ENCODE assay signal across 8 mouse cellular contexts in the genomic region with DNA sequence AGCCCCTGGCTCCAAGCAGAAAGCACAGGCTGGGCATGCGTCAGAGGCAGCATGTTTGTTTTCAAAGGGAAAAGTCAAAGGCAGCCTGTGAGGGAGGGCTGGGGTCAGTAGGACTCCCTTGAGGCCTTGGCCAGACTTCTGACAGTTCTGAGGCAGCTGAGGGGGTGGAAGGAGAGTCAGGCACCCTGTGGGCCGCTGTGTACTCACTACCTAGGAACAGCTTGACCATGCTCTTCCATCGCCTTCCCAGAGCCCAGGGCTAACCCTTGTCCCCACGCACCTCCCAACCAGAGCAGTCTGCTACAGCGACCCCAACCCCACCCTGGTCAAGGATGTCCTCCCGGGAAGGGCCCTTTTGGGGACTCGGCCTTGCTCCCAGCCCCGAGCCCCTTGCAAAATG. TPM values are rescaled to one million over a fixed set of nuclear protein-coding genes. Genes with fewer than 3 reads are reported as not detected.
DNase-seq lines count a peak whose midpoint lies in the region; ATAC-seq and TF ChIP-seq lines count a peak whose summit lies in the region.

No protein-coding gene starts in this region.

- peak overlapping the region; percentile 99 for H3K4me2 ChIP-seq in liver, embryonic 14.5 days (ENCODE audit: low read depth)

- no peak for DNase-seq in spleen, adult 2 months (ENCODE audit: low read depth in 1 of 2, low spot score in 2 of 2)
- DNase-seq in spleen, postnatal 14 days (ENCODE audit: low spot score in 2 of 2): no peak
- peak; percentile 34 for DNase-seq in heart, postnatal 4 days
- no peak for DNase-seq in liver, embryonic 14.5 days (ENCODE audit: low read depth in 3 of 3, low spot score in 3 of 3)
- no peak for DNase-seq in urinary bladder, adult 18-20 months (ENCODE audit: low spot score in 2 of 2)
- DNase-seq in left cerebral cortex, postnatal 14 days (ENCODE audit: low spot score in 2 of 2): no peak
- no peak for DNase-seq in frontal cortex, postnatal 10 days (ENCODE audit: low spot score in 2 of 2)

- H3K4me1 ChIP-seq in spleen, adult 2 months (ENCODE audit: control insufficient read depth, insufficient read depth, insufficient read length): peaks cover 9% of the 10 kb centered on the region
- peaks cover 7 to 14% of the 10 kb centered on the region in 2 experiments for H3K4me1 ChIP-seq in liver, embryonic 14.5 days (replicated peaks; ENCODE audit: control insufficient read depth in 2 of 2, insufficient read depth in 2 of 2, low read length in 1 of 2)
- H3K4me1 ChIP-seq in olfactory bulb, adult 2 months (ENCODE audit: control insufficient read depth, insufficient read depth, low read length): peaks cover 57% of the 10 kb centered on the region

- H3K4me3 ChIP-seq in spleen, adult 2 months (ENCODE audit: extremely low read depth, insufficient read depth, insufficient read length): no peak overlapping the region
- peak overlapping the region in 1 of 2 experiments; percentile 70; a peak in 1 of 4 replicates for H3K4me3 ChIP-seq in liver, embryonic 14.5 days (ENCODE audit: insufficient read depth in 1 of 2, low read depth in 2 of 2, low read length in 2 of 2)
- no peak overlapping the region for H3K4me3 ChIP-seq in olfactory bulb, adult 2 months (ENCODE audit: insufficient read depth, low read depth, low read length)

- TF ChIP-seq EP300 in liver, embryonic 14.5 days (IDR thresholded peaks at IDR 0.05; ENCODE audit: low read depth): no peak

- TF ChIP-seq POLR2A in spleen, adult 2 months (IDR thresholded peaks at IDR 0.05; ENCODE audit: low read depth, low read length): no peak
- no peak for TF ChIP-seq POLR2A in olfactory bulb, adult 2 months (IDR thresholded peaks at IDR 0.05; ENCODE audit: insufficient read depth, low read depth, low read length)

- peaks cover 18% of the 10 kb centered on the region for H3K36me3 ChIP-seq in spleen, adult 2 months (ENCODE audit: control insufficient read depth, insufficient read depth, low read length)
- H3K36me3 ChIP-seq in liver, embryonic 14.5 days (replicated peaks; ENCODE audit: control insufficient read depth, insufficient read depth, low read depth): peaks cover 12% of the 10 kb centered on the region

- H3K9me3 ChIP-seq in liver, embryonic 14.5 days (ENCODE audit: control insufficient read depth, low read length): no peaks in the 10 kb centered on the region

- peak overlapping the region; percentile 65 for H3K9ac ChIP-seq in liver, embryonic 14.5 days (replicated peaks)

- no peaks in the 10 kb centered on the region for H3K27me3 ChIP-seq in spleen, adult 2 months (ENCODE audit: control insufficient read depth, insufficient read depth, low read length)
- H3K27me3 ChIP-seq in liver, embryonic 14.5 days (ENCODE audit: control insufficient read depth, insufficient read depth, low read length): no peaks in the 10 kb centered on the region

- intact Hi-C loops in left cerebral cortex, postnatal 14 days (cut with DNase I): loop anchor here (5.0 kb wide), 1 partner anchor 36 kb away; no protein-coding TSS in a partner anchor

- peak overlapping the region; percentile 49; the same call in 1 of the 2 replicates for H3K27ac ChIP-seq in spleen, adult 2 months (ENCODE audit: insufficient read depth, low read length)
- no peak overlapping the region; the same call in 1 of the 2 replicates for H3K27ac ChIP-seq in liver, embryonic 14.5 days
- H3K27ac ChIP-seq in olfactory bulb, adult 2 months (ENCODE audit: insufficient read depth, low read depth, low read length): peak overlapping the region; percentile 29; the same call in 1 of the 2 replicates

- no peak for TF ChIP-seq CTCF in spleen, adult 2 months (IDR thresholded peaks at IDR 0.05; ENCODE audit: extremely low read depth, insufficient read depth, insufficient read length, insufficient replicate concordance)
- TF ChIP-seq CTCF in liver, embryonic 14.5 days (IDR thresholded peaks at IDR 0.05; ENCODE audit: low read depth): no peak
- TF ChIP-seq CTCF in olfactory bulb, adult 2 months (IDR thresholded peaks at IDR 0.05; ENCODE audit: insufficient read depth, low read depth, low read length): no peak

- ATAC-seq in liver, embryonic 14.5 days (ENCODE audit: insufficient read depth): no peak

- WGBS in spleen, adult 2 months: 85% methylated on average over 8 of the region's 8 CpGs
- 57% methylated on average over 8 of the region's 8 CpGs for WGBS in liver, embryonic 14.5 days (ENCODE audit: insufficient replicate concordance)
- 69% methylated on average over 8 of the region's 8 CpGs for WGBS in olfactory bulb, adult 2 months

RNA-seq across cellular contexts. Expression of gene Isyna1, which starts 1.0 kb away (rescaled TPM):
- polyA plus RNA-seq in spleen, adult 2 months (2012; rRNA removed): 136 and 189 TPM in 2 replicates
- 10 to 100 TPM; 38.9 to 41.6 TPM for total RNA-seq in heart, postnatal 4 days (2021)
- 61.3 and 62.4 TPM in 2 replicates for polyA plus RNA-seq in liver, embryonic 14.5 days (2012; rRNA removed)
- polyA plus RNA-seq in liver, embryonic 14.5 days (2014; fragmentation: Nextera tagmentation; extraction: Ambion mirVana): 30.2 and 34.2 TPM in 2 replicates
- not detected in 2 replicates for polyA plus RNA-seq in olfactory bulb, adult 2 months (2012; ENCODE audit: insufficient read depth, insufficient read length, low replicate concordance, missing spikeins)
- 10 to 100 TPM; 47.5 to 51.0 TPM for total RNA-seq in left cerebral cortex, postnatal 14 days (2021)

RNA-seq across cellular contexts. Expression of gene Ssbp4, which starts 15.5 kb away (rescaled TPM):
- 168 and 256 TPM in 2 replicates for polyA plus RNA-seq in spleen, adult 2 months (2012; rRNA removed)
- 10 to 100 TPM; 73.8 to 78.5 TPM for total RNA-seq in heart, postnatal 4 days (2021)
- polyA plus RNA-seq in liver, embryonic 14.5 days (2012; rRNA removed): 36.3 and 50.8 TPM in 2 replicates
- 49.5 and 61.7 TPM in 2 replicates for polyA plus RNA-seq in liver, embryonic 14.5 days (2014; fragmentation: Nextera tagmentation; extraction: Ambion mirVana)
- not detected in 2 replicates for polyA plus RNA-seq in olfactory bulb, adult 2 months (2012; ENCODE audit: insufficient read depth, insufficient read length, low replicate concordance, missing spikeins)
- total RNA-seq in left cerebral cortex, postnatal 14 days (2021): 100 to 1,000 TPM; 270 to 302 TPM

RNA-seq across cellular contexts. Expression of gene Lrrc25, which starts 22.8 kb away (rescaled TPM):
- polyA plus RNA-seq in spleen, adult 2 months (2012; rRNA removed): 41.6 and 53.1 TPM in 2 replicates
- total RNA-seq in heart, postnatal 4 days (2021): 1 to 10 TPM; 1.1 to 1.5 TPM
- polyA plus RNA-seq in liver, embryonic 14.5 days (2012; rRNA removed): 4.3 and 5.3 TPM in 2 replicates
- 4.7 TPM in 2 replicates for polyA plus RNA-seq in liver, embryonic 14.5 days (2014; fragmentation: Nextera tagmentation; extraction: Ambion mirVana)
- not detected in 2 replicates for polyA plus RNA-seq in olfactory bulb, adult 2 months (2012; ENCODE audit: insufficient read depth, insufficient read length, low replicate concordance, missing spikeins)
- total RNA-seq in left cerebral cortex, postnatal 14 days (2021): under 1 TPM; 0.90 to 0.97 TPM

RNA-seq across cellular contexts. Expression of gene Gdf15, which starts 39.1 kb away (rescaled TPM):
- 5.2 and 6.0 TPM in 2 replicates for polyA plus RNA-seq in spleen, adult 2 months (2012; rRNA removed)
- 1 to 10 TPM; 2.7 to 3.5 TPM for total RNA-seq in heart, postnatal 4 days (2021)
- 6.3 and 9.0 TPM in 2 replicates for polyA plus RNA-seq in liver, embryonic 14.5 days (2012; rRNA removed)
- 1.2 and 2.8 TPM in 2 replicates for polyA plus RNA-seq in liver, embryonic 14.5 days (2014; fragmentation: Nextera tagmentation; extraction: Ambion mirVana)
- polyA plus RNA-seq in olfactory bulb, adult 2 months (2012; ENCODE audit: insufficient read depth, insufficient read length, low replicate concordance, missing spikeins): not detected in 2 replicates
- not detected for total RNA-seq in left cerebral cortex, postnatal 14 days (2021)

RNA-seq across cellular contexts. Expression of gene Ell, which starts 53.9 kb away (rescaled TPM):
- polyA plus RNA-seq in spleen, adult 2 months (2012; rRNA removed): 21.3 and 27.9 TPM in 2 replicates
- 10 to 100 TPM; 16.7 to 17.6 TPM for total RNA-seq in heart, postnatal 4 days (2021)
- 8.9 and 9.6 TPM in 2 replicates for polyA plus RNA-seq in liver, embryonic 14.5 days (2012; rRNA removed)
- polyA plus RNA-seq in liver, embryonic 14.5 days (2014; fragmentation: Nextera tagmentation; extraction: Ambion mirVana): 7.7 and 9.2 TPM in 2 replicates
- not detected in 2 replicates for polyA plus RNA-seq in olfactory bulb, adult 2 months (2012; ENCODE audit: insufficient read depth, insufficient read length, low replicate concordance, missing spikeins)
- 10 to 100 TPM; 13.8 to 17.4 TPM for total RNA-seq in left cerebral cortex, postnatal 14 days (2021)
